Mouse (Mus musculus): ENCODE results near the gene Thap3. TPM values are rescaled to one million over a fixed set of nuclear protein-coding genes. Genes with fewer than 3 reads are reported as not detected.
A peak's percentile ranks its signal among the peaks of the same experiment; 100 is the strongest.

Thap3 gene
- polyA plus RNA-seq, 1 experiment, result 4.2 TPM

DNA sequence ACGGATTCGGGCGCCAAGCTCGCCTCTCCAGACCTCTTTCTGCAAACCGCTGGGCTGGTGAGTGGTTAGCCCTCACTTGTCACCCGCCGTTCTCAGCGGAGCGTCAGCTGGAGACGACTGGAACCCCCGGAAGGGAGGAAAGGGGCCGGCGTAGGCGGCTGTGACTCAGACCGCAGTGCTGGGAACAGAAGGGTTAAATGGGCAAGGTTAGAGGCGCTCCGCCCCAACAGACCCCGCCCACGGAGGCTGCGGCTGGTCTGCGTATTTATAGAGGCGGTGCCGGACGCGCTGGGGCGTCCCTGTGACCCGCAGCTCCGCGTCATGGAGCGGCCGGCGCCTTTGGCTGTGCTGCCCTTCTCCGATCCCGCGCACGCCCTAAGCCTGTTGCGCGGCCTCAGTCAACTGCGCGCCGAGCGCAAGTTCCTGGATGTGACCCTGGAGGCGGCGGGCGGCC is 19.9 kb upstream of the Thap3 start, which contains the start of gene Klhl21:
Klhl21 (plus strand) TSS at position 182 of the 454 bp plus-strand sequence.
- H3K27me3 ChIP-seq (ENCODE audit: control insufficient read depth, insufficient read depth, low read length), result no peaks in the 10 kb centered on the region
- peaks cover 21% of the 10 kb centered on the region for H3K4me1 ChIP-seq (ENCODE audit: control insufficient read depth, insufficient read depth, low read length)
- TF ChIP-seq POLR2A (IDR thresholded peaks at IDR 0.05; ENCODE audit: control insufficient read depth, low read depth, low read length), result peak; percentile 71
- no peak for TF ChIP-seq CTCF (IDR thresholded peaks at IDR 0.05; ENCODE audit: control insufficient read depth, insufficient read depth, insufficient replicate concordance, low read depth, low read length)

DNA sequence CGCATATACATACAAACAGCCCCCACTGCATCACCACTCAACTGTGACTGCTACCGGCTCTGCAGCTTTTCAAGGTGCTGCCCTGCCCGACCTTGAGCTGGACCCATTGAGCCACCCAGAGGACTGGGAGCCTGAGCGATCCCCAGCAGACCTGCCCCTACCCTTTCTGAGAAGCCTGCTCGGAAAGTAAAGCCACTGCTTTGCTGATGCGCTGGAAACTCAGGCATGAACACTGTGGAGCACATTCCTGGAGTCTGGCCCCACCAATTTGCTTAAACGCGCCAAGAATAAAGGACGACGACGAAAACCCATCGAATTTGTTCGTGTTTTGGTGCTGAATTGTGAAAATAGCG is 19.3 kb upstream of the Thap3 start:
- Histone ChIP-seq H3K27me3 (ENCODE audit: control insufficient read depth, insufficient read depth, low read length) (no peaks in the 10 kb centered on the region), H3K4me3 (ENCODE audit: control insufficient read depth, low read depth, low read length) (peak overlapping the region; percentile 84), H3K4me1 (ENCODE audit: control insufficient read depth, insufficient read depth, low read length) (peaks cover 21% of the 10 kb centered on the region), H3K36me3 (ENCODE audit: control insufficient read depth, insufficient read depth, low read length) (no peaks in the 10 kb centered on the region), H3K27ac (ENCODE audit: control insufficient read depth, insufficient read depth, low read depth, low read length) (peak overlapping the region; percentile 50)
- no peak for TF ChIP-seq POLR2A (IDR thresholded peaks at IDR 0.05; ENCODE audit: control insufficient read depth, low read depth, low read length)
- no peak for TF ChIP-seq CTCF (IDR thresholded peaks at IDR 0.05; ENCODE audit: control insufficient read depth, insufficient read depth, insufficient replicate concordance, low read depth, low read length)

More for the DNA sequence above, 19.9 kb upstream of the Thap3 start, which contains the start of gene Klhl21:
- Histone ChIP-seq H3K4me3 (ENCODE audit: control insufficient read depth, low read depth, low read length) (peak within 1 kb of the TSS; percentile 84), H3K36me3 (ENCODE audit: control insufficient read depth, insufficient read depth, low read length) (no peaks in the 10 kb centered on the region), H3K27ac (ENCODE audit: control insufficient read depth, insufficient read depth, low read depth, low read length) (peak within 1 kb of the TSS; percentile 50)

DNA sequence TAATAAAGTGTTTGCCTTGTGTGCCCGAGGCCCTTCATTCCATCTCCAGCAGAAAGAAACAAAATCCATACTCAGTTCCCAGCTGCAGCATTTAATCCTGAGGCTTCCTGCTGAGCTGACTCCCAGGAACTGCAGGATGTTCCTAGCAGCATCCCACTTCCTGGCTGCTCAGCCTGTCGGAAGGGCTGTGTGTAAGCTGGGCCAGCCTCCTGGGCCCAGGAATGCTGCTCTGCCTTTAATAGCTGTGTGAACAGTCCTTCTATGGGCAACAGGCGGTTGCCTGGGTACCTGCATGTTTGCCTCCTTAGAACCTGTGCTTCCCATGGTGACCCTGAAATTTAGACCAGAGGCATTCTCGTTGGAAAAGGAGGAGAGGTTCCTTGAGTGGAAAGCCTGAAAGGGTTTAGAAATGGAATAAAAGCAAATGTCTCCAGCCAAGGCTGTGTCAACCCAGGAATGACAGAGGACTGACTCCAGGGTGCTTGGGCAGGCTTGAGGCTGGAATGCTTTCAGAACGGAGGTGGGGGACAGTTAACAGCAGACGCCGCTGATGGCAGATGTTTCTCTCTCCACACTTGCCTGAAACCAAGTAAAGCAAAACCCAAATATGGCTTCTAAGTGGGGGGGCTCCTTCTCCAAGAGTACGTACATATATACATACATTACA is 18.8 kb upstream of the Thap3 start:
- peak overlapping the region; percentile 18 for H3K27ac ChIP-seq (ENCODE audit: control insufficient read depth, insufficient read depth, low read depth, low read length)
- H3K4me1 ChIP-seq (ENCODE audit: control insufficient read depth, insufficient read depth, low read length), result peaks cover 21% of the 10 kb centered on the region
- H3K36me3 ChIP-seq (ENCODE audit: control insufficient read depth, insufficient read depth, low read length), result no peaks in the 10 kb centered on the region
- no peaks in the 10 kb centered on the region for H3K27me3 ChIP-seq (ENCODE audit: control insufficient read depth, insufficient read depth, low read length)
- TF ChIP-seq POLR2A (IDR thresholded peaks at IDR 0.05; ENCODE audit: control insufficient read depth, low read depth, low read length), result peak; percentile 45; the same call in 1 of the 2 replicates
- TF ChIP-seq CTCF (IDR thresholded peaks at IDR 0.05; ENCODE audit: control insufficient read depth, insufficient read depth, insufficient replicate concordance, low read depth, low read length), result no peak
- H3K4me3 ChIP-seq (ENCODE audit: control insufficient read depth, low read depth, low read length), result peak overlapping the region; percentile 84; the same call in 1 of the 2 replicates

DNA sequence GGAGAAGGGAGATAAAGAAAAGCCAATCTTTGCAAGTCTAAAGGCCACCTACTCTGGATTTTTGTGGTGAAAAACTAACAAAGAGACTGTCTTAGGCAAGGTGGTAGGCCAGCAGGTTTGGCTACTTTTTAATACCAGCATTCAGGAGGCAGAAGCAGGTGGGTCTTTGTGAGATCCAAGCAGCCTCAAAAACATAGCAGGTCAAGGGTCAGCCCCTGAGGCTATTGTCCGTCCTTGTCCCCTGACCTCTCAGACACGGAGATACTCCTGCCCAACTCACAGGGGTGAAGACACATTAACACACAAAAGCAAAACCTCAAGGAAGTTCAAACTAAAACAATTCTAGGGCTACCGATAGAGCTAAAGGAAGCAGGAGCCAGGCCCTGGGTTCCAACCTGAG is 18.0 kb upstream of the Thap3 start:
- H3K36me3 ChIP-seq (ENCODE audit: control insufficient read depth, insufficient read depth, low read length), result no peaks in the 10 kb centered on the region
- no peaks in the 10 kb centered on the region for H3K27me3 ChIP-seq (ENCODE audit: control insufficient read depth, insufficient read depth, low read length)
- no peak for TF ChIP-seq CTCF (IDR thresholded peaks at IDR 0.05; ENCODE audit: control insufficient read depth, insufficient read depth, insufficient replicate concordance, low read depth, low read length)
- no peak for TF ChIP-seq POLR2A (IDR thresholded peaks at IDR 0.05; ENCODE audit: control insufficient read depth, low read depth, low read length)
- H3K4me1 ChIP-seq (ENCODE audit: control insufficient read depth, insufficient read depth, low read length), result peaks cover 21% of the 10 kb centered on the region
- H3K4me3 ChIP-seq (ENCODE audit: control insufficient read depth, low read depth, low read length), result no peak overlapping the region
- H3K27ac ChIP-seq (ENCODE audit: control insufficient read depth, insufficient read depth, low read depth, low read length), result no peak overlapping the region

DNA sequence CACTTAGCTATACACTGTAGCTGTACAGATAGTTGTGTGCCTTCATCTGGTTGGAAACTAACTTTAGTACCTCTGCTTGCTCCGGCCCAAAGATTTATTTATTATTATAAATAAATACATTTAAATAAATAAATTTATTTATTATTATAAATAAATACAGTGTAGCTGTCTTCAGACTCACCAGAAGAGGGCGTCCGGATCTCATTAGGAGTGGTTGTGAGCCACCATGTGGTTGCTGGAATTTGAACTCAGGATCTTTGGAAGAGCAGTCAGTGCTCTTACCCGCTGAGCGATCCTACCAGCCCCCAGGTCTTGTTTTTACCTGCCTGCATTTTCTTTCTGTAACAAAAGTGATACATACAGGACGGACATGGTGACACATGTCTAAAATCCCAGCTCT is 17.3 kb upstream of the Thap3 start:
- Histone ChIP-seq H3K4me3 (ENCODE audit: control insufficient read depth, low read depth, low read length) (no peak overlapping the region), H3K27ac (ENCODE audit: control insufficient read depth, insufficient read depth, low read depth, low read length) (no peak overlapping the region), H3K4me1 (ENCODE audit: control insufficient read depth, insufficient read depth, low read length) (peaks cover 21% of the 10 kb centered on the region), H3K36me3 (ENCODE audit: control insufficient read depth, insufficient read depth, low read length) (no peaks in the 10 kb centered on the region), H3K27me3 (ENCODE audit: control insufficient read depth, insufficient read depth, low read length) (no peaks in the 10 kb centered on the region)
- no peak for TF ChIP-seq POLR2A (IDR thresholded peaks at IDR 0.05; ENCODE audit: control insufficient read depth, low read depth, low read length)
- no peak for TF ChIP-seq CTCF (IDR thresholded peaks at IDR 0.05; ENCODE audit: control insufficient read depth, insufficient read depth, insufficient replicate concordance, low read depth, low read length)

DNA sequence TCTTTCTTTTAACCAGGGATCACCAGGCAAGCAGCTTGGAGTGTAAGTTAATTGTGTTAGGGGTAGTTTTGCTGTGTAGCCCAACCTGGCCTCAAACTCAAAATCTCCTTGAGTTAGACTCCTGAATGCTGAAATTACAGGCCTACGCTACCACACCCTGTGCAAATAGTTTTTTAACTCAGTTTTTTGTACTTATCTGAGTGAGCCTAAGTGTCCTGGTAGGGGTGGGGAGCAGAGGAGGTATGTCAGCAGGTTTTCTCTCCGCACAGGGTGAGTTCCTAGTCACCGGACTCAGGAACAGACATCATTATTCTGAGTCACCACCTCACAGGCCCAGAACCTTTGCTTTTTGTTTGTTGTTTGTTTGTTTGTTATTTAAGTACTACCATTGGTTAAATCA is 13.3 kb upstream of the Thap3 start:
- no peak overlapping the region for H3K4me3 ChIP-seq (ENCODE audit: control insufficient read depth, low read depth, low read length)
- no peaks in the 10 kb centered on the region for H3K27me3 ChIP-seq (ENCODE audit: control insufficient read depth, insufficient read depth, low read length)
- TF ChIP-seq POLR2A (IDR thresholded peaks at IDR 0.05; ENCODE audit: control insufficient read depth, low read depth, low read length) (no peak), CTCF (IDR thresholded peaks at IDR 0.05; ENCODE audit: control insufficient read depth, insufficient read depth, insufficient replicate concordance, low read depth, low read length) (no peak)
- no peak overlapping the region for H3K27ac ChIP-seq (ENCODE audit: control insufficient read depth, insufficient read depth, low read depth, low read length)
- H3K4me1 ChIP-seq (ENCODE audit: control insufficient read depth, insufficient read depth, low read length), result no peaks in the 10 kb centered on the region
- H3K36me3 ChIP-seq (ENCODE audit: control insufficient read depth, insufficient read depth, low read length), result no peaks in the 10 kb centered on the region

DNA sequence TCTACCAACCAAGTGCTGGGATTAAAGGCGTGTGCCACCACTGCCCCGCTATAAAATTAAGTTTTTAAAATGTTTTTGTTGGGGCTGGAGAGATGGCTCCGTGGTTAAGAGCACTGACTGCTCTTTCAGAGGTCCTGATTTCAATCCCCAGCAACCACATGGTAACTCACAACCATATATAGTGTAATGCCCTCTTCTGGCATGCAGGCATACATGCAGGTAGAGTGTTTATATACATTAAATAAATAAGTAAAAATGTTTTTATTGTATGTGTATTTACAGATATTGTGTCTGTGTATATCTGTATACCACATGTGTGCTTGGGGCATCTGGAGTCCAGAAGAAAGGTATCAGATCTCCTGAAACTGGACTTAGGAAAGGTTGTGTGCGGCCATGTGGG is 12.5 kb upstream of the Thap3 start:
- Histone ChIP-seq H3K27me3 (ENCODE audit: control insufficient read depth, insufficient read depth, low read length) (no peaks in the 10 kb centered on the region), H3K27ac (ENCODE audit: control insufficient read depth, insufficient read depth, low read depth, low read length) (no peak overlapping the region)
- no peak for TF ChIP-seq POLR2A (IDR thresholded peaks at IDR 0.05; ENCODE audit: control insufficient read depth, low read depth, low read length)
- no peak for TF ChIP-seq CTCF (IDR thresholded peaks at IDR 0.05; ENCODE audit: control insufficient read depth, insufficient read depth, insufficient replicate concordance, low read depth, low read length)

More for the DNA sequence above, 12.5 kb upstream of the Thap3 start:
- H3K36me3 ChIP-seq (ENCODE audit: control insufficient read depth, insufficient read depth, low read length), result no peaks in the 10 kb centered on the region
- no peak overlapping the region for H3K4me3 ChIP-seq (ENCODE audit: control insufficient read depth, low read depth, low read length)
- no peaks in the 10 kb centered on the region for H3K4me1 ChIP-seq (ENCODE audit: control insufficient read depth, insufficient read depth, low read length)

All from testis, adult 2 months (tissue).